Mouse (Mus musculus): ENCODE data around the gene Pcnx3.
"Not testable (repeated sequence)": the region's sequence is repeated elsewhere in the genome, so short reads cannot be mapped to it uniquely, and the experiment has no call there.

Gene Pcnx3

DNA sequence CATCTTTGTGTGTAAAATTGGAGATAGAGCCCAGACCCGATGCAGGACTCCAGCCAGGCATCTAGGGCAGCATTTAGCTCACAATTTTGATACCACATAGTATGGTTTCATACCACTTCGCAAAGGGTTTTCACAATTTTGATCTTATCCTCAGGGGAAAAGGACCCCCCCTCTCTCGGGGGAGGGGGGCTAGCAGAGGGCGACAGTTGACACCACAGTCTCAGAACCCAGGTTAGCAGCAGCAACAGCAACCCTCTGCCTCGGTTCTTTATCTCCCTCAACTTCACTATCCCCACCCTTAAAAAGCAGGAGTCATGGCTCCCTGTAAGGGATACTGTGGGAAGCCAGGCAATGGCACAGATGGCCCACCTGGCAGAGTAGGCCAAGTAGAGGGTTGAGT, 24.5 kb upstream of the Pcnx3 start:
- DNase-seq (ENCODE audit: low spot score), result no peak

- no peak for DNase-seq (ENCODE audit: low spot score)
These were observed 23.3 kb upstream of the Pcnx3 start for GRCm38 (mm10) chr19:5711907-5712460.

DNA sequence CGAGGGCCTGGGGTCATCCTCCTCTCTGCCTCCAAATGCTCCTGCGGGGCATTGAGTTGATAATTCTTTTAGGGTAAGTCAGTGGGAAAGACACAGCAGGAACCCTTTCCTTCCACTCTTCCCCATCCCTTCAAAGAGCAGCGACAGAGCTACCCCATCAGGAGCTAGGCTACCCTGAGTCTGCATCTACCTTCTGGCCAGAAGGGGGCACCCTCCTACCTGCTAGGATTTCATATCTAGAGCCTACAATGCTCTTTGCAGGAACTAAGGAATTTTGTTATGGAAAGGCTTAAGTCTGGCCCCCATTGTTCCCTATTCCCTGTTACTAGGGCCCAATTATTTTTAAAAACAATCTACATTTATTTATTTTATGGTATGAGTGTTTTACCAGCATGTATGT, 22.5 kb upstream of the Pcnx3 start:
- DNase-seq (ENCODE audit: low spot score), result peak; percentile 76

DNA sequence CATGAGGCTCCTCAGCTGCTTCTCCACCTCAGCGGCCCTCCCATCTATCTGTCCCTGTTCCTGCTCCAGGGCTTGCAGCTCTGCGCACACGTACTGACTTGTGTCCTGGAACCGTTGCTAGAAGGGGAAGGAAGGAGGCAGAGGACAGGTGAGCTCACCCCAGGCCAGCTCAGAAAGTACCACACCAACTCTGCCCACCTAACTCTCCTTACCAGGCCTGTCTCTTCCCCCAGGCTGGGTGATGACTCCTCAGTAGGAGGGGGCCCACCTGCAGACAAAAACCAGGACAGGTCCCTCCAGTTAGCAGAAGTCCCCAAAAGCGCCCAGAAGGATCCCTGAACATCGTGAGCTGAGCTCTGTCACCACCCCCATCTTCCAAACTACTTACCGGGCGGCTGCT, 21.9 kb upstream of the Pcnx3 start:
- DNase-seq (ENCODE audit: low spot score), result no peak

- DNase-seq (ENCODE audit: low spot score), result no peak
These were observed 21.4 kb upstream of the Pcnx3 start for GRCm38 (mm10) chr19:5710068-5710467.

DNA sequence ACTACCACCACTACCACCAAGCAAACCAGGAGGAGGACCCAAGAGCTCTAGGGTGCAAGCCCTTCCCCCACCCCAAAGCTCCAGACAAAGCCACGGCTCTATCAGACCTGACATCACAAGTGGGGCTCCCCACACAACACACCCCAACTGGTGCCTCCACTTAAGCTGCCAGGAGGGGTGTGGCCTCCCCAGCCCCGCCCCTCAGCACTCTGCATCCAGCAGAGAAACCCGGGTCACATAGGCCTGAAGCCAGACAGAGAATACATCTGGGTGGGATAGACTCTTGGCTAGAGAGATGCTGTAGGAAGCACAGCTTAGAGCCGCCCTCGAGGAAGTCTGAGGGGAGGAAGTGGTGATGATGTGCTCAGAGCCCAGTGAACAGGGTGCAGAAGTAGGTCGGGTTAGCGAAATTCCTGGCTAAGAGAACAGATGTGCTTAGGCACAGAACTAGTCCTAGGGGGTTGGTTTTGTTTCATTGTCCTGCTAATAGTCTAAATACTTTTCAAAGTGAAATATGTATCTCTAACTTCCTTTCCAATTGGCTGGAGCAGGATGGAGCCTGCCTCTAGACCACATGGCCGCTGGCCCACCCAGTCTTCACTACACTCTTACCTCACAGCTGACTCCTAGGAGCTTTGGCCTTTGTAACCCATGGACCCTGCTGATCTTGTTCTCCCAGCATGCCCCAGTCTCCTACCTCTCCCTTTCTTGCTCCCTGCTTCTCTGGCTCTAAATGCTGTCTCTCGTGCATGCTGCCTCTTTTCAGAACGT, 16.3 kb upstream of the Pcnx3 start:
- no peak for DNase-seq (ENCODE audit: low spot score)

DNA sequence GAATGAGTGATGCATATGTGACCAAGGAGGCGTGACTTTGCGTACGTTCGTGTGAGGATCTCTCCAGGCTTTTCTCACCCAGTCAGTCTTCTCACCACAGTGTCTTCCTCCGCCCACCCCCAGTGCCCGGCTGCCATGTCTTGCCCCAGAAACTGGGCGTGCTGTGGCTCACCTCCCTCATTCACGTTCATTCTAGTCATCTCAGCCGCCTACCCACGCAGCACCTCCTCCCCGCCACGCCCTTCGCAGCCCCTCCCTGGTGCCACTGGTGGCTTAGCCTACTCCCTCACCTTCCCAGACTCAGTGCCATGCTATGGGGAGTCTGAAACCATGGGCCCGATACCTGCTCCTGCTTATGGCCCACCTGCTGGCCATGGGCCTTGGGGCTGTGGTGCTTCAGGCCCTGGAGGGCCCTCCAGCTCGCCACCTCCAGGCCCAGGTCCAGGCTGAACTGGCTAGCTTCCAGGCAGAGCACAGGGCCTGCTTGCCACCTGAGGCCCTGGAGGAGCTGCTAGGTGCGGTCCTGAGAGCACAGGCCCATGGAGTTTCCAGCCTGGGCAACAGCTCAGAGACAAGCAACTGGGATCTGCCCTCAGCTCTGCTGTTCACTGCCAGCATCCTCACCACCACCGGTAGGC, 15.6 kb upstream of the Pcnx3 start, which contains the start of gene Kcnk7:
Gene Kcnk7 (plus strand): TSS at position 205 of the 638 bp plus-strand sequence.
- DNase-seq (ENCODE audit: low spot score), result no peak

DNA sequence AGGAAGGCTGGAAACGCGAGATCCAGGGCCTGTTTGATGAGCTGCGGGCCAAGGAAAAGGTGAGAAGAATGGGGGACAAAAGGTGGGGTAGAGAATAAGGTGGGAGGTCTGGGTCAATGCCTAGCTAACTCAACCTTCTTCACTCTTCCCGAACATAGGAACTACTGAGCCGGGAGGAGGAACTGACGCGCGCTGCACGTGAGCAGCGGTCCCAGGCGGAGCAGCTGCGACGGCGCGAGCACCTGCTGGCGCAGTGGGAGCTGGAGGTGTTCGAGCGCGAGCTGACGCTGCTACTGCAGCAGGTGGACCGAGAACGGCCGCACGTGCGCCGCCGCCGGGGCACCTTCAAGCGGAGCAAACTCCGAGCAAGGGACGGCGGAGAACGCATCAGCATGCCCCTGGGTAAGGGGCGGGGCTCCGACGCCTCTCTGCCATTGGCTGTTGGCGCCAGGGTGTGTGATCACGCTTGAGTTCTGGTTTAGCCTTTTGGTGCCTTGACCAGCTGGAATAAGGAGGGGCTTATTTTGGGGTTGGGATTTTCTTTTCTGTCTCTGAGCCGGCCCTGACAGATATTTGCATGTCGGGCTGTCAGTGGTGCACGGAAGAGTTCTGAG, 7.2 kb upstream of the Pcnx3 start:
- DNase-seq (ENCODE audit: low spot score), result peak; percentile 57

GRCm38 (mm10) chr19:5693801-5694200, 5.1 kb upstream of the Pcnx3 start:
- DNase-seq (ENCODE audit: low spot score), result no peak

GRCm38 (mm10) chr19:5692913-5693396, 4.2 kb upstream of the Pcnx3 start:
- no peak for DNase-seq (ENCODE audit: low spot score)

DNA sequence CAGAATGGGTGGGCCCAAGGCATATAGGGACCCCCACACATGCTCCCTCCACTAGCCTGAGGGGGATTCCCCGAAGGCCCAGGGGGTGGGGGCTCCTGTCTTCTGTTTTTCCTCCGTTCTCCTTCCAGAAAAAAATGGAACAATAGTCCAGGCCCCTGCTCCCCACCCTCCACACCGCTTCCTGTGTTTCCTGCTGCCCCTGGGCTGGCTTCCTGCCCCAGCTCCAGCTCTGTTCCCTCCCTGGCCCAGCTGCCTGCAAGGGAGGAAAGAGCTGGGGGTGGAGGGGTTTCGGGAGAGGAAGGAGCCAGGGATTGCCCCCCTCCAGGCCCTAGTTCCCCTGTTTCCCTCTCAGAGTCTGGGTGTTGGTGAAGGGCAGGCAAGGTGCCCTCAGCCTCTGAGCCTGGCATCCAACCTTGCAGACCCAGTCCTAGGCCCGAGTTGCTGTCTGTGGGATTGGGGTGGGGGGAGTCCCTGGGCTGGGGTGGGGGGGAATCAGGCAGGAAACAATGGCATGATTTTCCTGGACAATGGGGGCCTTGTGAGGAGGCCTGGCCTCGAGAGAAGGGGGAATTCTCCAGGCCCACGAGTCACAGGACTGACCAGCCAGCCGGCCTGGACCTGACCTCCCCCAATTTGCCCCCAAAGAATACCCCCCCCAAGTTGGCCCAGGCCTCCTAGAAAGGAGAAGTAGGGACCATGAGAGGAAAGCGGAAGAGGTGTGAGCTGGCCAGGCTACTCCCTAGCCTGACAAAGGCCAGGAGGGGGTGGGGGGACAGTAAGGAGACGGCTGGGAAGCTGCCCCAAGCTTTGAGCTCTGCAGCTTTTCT, 3.6 kb upstream of the Pcnx3 start:
- DNase-seq (ENCODE audit: low spot score), result no peak

DNA sequence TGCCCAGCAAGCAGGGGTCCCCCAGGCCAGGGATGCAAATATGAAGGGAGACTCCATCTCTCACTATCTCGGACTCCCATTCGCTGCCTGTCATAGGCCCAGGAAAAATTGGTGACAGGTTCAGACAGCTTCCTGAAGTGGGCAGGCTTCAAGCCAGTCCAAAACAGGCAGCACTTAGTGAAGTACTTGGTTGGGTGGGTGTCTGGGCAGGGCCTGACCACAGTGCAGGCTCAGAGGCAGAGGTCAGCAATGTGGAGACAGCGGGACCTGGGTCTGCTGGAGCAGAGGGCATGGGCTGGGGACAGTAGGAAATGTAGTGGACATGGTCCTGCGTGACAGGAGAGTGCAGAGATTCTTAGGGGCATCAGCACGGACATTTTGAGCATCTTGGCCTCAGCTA, 2.9 kb upstream of the Pcnx3 start:
- no peak for DNase-seq (ENCODE audit: low spot score)

- DNase-seq (ENCODE audit: low spot score), result no peak
These were observed 1.6 kb upstream of the Pcnx3 start for GRCm38 (mm10) chr19:5690343-5690735.

GRCm38 (mm10) chr19:5689565-5690342, 1.0 kb upstream of the Pcnx3 start:
- DNase-seq (ENCODE audit: low spot score), result peak; percentile 71

- DNase-seq (ENCODE audit: low spot score), result no peak
These were observed 350 bp upstream of the Pcnx3 start for GRCm38 (mm10) chr19:5689088-5689428.

DNA sequence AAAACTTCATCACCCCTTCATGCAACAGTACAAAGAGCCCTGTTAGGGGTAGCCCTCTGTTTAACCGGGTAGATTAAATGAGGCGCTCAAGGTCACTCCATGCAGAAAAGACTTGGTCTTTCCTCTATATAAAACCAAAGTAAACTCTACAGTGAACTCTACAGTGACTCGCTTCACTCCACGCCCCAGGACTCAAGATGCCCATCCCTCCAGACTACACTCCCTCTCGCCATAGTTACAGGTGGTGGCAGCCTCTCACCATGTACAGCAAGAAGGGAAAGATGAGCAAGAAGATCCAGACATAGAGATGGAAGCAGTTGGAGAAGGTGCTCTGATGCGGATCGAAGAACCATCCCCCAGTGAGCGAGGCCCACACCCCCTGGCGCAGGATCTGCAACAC, 970 bp downstream of the Pcnx3 start:
- DNase-seq (ENCODE audit: low spot score), result peak; percentile 11

- not testable (repeated sequence) for DNase-seq (ENCODE audit: low spot score)
These were observed 1.8 kb downstream of the Pcnx3 start for GRCm38 (mm10) chr19:5686954-5687353.

DNA sequence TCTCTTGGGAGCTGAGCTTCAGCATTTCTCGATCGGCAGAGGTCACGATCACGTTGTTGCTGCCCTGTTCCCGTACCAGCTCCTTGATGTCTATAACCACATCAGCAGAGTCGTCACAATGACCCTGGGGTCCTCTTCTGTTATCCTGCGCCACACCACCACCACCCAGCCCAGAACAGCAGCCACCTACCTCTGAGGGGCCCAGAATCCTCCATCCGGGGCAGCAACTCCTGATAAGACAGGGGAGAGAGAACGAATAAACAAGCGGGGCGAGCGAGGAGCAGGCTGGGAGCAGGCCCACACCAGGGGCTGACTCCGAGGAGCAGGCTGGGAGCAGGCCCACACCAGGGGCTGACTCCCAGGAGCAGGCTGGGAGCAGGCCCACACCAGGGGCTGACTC, 2.3 kb downstream of the Pcnx3 start:
- no peak for DNase-seq (ENCODE audit: low spot score)

DNA sequence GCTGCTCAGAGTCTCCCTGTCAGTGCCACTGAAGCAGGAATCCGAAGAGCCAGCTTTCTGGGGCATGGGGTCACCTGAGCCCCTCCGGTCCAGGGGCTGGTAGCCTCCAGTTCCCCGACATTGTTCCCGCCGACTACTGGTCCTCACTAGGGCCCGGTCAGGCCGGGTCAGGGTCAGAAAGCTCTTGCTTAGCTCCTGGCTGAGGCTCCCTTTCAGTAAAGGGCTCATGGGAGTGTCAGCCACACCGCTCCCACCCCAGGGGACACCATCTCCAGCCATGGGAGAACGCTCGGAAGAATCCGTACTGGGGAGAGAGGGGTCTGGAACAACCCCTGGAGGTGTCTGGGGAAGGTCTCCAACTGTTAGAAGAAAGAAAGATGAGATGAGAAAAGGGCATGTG, 2.8 kb downstream of the Pcnx3 start:
- DNase-seq (ENCODE audit: low spot score), result no peak

DNA sequence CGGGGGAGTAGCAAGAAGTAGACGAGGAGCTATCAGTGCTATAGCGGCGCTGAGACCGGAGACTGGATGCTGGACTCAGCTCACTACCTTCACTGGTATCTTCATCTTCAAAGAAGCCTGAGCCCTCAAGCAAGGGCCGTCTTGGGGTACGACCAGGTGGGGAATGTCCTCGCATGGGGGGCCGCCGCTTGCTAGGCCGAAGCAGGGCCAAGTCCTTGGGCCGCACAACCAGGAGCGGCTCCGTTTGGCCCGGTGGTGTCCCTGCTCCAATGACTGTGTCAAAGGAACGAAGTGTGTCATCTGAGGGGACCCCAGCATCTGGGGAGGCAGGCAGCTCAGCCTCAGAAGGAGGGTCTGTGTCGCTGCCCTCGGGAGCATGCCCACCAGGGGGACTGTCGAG, 3.3 kb downstream of the Pcnx3 start:
- DNase-seq (ENCODE audit: low spot score), result no peak

DNA sequence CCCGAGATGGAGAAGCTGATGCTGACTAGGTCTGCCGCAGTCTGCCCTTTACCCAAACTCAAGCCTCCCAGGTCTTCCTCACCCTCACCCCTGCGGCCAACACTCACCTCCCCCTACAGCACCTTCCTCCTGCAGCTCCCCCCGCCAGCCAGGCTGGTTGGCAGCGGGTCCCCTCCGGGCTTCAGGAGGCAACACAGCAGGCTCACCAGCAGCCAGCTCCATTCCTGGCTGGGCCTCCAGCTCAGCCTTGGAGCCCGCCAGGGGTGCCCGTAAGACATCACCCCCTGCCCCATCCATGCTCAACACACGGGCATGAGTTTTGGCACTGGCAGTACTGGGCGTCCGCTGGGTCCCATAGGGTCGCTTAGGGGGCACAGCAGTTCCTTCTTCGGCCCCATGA, 3.7 kb downstream of the Pcnx3 start:
- DNase-seq (ENCODE audit: low spot score), result no peak

All from retina, embryonic 14.5 days (tissue).